Mouse (Mus musculus): Measurements from ENCODE around the gene Chn1. TPM values are rescaled to one million over a fixed set of nuclear protein-coding genes. Genes with fewer than 3 reads are reported as not detected.
A peak's percentile ranks its signal among the peaks of the same experiment; 100 is the strongest.

Gene Chn1
- polyA plus RNA-seq, 1 experiment from 2014 or later: 70.1 TPM

DNA sequence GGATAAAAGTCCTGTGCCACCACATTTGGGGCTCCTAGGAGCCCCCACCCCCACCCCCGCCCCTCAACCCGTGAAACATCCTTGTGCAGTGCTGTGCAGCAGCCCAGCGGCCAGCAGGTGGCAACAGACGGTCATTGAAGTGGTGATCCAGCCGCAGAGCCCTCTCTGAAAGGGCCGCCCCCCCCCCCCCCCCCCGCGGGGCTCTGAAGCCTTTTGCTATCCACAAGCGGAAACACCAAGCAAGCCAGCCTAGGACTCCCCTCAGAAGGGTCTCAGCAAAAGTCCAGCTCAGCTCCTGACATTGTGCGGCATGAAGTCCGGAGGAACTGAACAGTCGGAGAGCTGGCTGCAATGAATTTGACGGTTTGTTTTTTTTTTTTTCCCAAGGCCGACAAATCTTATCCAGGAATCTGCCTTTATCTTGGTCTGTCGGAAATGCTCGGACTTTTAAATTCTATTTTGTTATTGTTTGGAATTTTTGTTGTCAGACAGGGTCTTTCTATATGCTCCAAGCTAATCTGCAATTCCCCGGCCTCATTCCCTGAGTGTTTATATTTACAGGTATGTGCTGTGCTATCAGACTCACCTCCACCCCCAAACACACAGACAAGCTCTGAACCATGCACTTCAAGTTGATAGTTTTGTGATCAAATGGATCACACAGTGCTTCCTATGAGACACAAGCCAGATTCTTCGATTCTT lies 190.3 kb downstream of the Chn1 start:
- Histone ChIP-seq H3K27ac (ENCODE audit: low read depth, low read length) (no peak overlapping the region), H3K9ac (ENCODE audit: low read depth, low read length) (peak overlapping the region; percentile 54), H3K4me2 (ENCODE audit: low read length) (peak overlapping the region; percentile 79), H3K36me3 (ENCODE audit: control insufficient read depth, insufficient read depth, low read length) (no peaks in the 10 kb centered on the region), H3K4me1 (ENCODE audit: control insufficient read depth, insufficient read depth, low read depth, low read length) (no peaks in the 10 kb centered on the region), H3K27me3 (replicated peaks; ENCODE audit: control insufficient read depth, insufficient read depth, low read length) (peaks cover 3% of the 10 kb centered on the region; the same call in 1 of the 2 replicates), H3K4me3 (ENCODE audit: low read length) (peak overlapping the region; percentile 44), H3K9me3 (ENCODE audit: control insufficient read depth, low read length) (no peaks in the 10 kb centered on the region)
- 3% methylated on average over 15 of the region's 18 CpGs for WGBS
- peak; percentile 84 for ATAC-seq

DNA sequence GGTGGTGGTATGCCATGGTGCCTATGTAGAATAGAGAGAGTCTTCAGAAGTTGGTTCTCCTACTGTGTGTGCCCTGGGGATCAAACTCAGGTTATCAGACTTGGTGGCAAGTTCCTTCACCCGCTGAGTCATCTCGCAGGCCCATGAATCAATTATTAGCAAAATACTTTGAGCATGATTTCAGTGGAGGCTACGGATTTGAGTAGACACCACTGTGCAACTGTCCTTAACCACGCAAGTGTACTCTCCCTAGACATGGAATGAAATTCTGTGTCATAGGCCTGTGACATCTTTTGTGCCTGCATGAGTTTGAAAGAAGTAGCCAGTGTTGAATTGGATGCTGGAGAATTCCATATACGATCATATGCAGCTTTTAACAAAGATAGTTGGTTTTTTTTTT lies 194.4 kb downstream of the Chn1 start:
- no peak for ATAC-seq
- H3K36me3 ChIP-seq (ENCODE audit: control insufficient read depth, insufficient read depth, low read length): no peaks in the 10 kb centered on the region
- H3K4me1 ChIP-seq (ENCODE audit: control insufficient read depth, insufficient read depth, low read depth, low read length): no peaks in the 10 kb centered on the region
- no peak overlapping the region for H3K4me2 ChIP-seq (ENCODE audit: low read length)
- no peak overlapping the region for H3K4me3 ChIP-seq (ENCODE audit: low read length)
- 92% methylated on average over 5 of the region's 5 CpGs for WGBS
- H3K27ac ChIP-seq (ENCODE audit: low read depth, low read length): no peak overlapping the region
- H3K9me3 ChIP-seq (ENCODE audit: control insufficient read depth, low read length): no peaks in the 10 kb centered on the region
- peaks cover 3% of the 10 kb centered on the region; the same call in 1 of the 2 replicates for H3K27me3 ChIP-seq (replicated peaks; ENCODE audit: control insufficient read depth, insufficient read depth, low read length)
- H3K9ac ChIP-seq (ENCODE audit: low read depth, low read length): no peak overlapping the region

DNA sequence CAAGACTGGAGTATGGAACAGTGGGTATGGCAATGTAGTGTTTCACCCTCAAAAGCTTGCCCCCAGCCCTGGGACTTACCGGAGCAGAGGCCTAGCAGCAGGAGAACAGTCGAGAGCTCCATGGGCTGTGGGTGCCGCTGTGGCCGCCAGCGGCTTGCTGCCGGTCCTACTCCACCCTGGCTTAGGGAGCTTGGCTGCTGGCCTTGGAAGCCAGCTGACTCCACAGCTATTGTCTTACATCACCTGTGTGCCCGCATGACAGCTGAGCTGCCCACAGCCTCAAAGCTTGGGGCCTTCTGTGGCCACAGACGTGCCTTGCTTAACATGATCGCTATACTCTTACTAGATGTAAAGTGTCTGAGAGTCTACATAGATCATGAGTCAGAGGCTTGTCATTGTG lies 195.0 kb downstream of the Chn1 start, which contains the start of gene Chrna1:
Chrna1 (minus strand) TSS at position 173 of the 400 bp plus-strand sequence.
- H3K27ac ChIP-seq (ENCODE audit: low read depth, low read length): no peak within 1 kb of the TSS
- peaks cover 3% of the 10 kb centered on the region; the same call in 1 of the 2 replicates for H3K27me3 ChIP-seq (replicated peaks; ENCODE audit: control insufficient read depth, insufficient read depth, low read length)
- ATAC-seq: no peak
- H3K4me3 ChIP-seq (ENCODE audit: low read length): no peak within 1 kb of the TSS
- no peak within 1 kb of the TSS for H3K9ac ChIP-seq (ENCODE audit: low read depth, low read length)
- 91% methylated on average over 9 of the region's 9 CpGs for WGBS
- no peak within 1 kb of the TSS for H3K4me2 ChIP-seq (ENCODE audit: low read length)
- H3K36me3 ChIP-seq (ENCODE audit: control insufficient read depth, insufficient read depth, low read length): no peaks in the 10 kb centered on the region
- no peaks in the 10 kb centered on the region for H3K4me1 ChIP-seq (ENCODE audit: control insufficient read depth, insufficient read depth, low read depth, low read length)
- H3K9me3 ChIP-seq (ENCODE audit: control insufficient read depth, low read length): no peaks in the 10 kb centered on the region

DNA sequence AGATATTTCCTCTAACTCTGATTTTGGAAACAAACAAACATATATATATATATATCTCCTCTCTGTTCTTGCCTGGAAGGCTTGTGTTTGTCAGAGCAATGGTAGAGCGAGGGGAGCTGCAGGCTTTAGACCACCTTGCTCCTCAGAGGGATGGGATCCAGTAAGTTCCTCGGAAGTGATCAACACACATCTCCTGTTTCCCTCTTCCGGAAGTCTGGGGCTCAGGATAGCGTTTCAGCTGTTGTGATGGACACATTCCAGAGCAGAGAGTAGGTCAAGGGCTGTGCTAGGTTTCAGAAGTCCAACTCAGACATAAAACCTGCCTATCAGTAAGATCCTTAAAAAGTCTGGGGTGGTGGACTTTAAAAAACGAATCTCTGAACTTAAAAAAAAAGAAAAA lies 196.0 kb downstream of the Chn1 start:
- Histone ChIP-seq H3K4me1 (ENCODE audit: control insufficient read depth, insufficient read depth, low read depth, low read length) (no peaks in the 10 kb centered on the region), H3K9ac (ENCODE audit: low read depth, low read length) (no peak overlapping the region), H3K9me3 (ENCODE audit: control insufficient read depth, low read length) (no peaks in the 10 kb centered on the region), H3K4me3 (ENCODE audit: low read length) (no peak overlapping the region), H3K4me2 (ENCODE audit: low read length) (no peak overlapping the region), H3K27ac (ENCODE audit: low read depth, low read length) (no peak overlapping the region), H3K36me3 (ENCODE audit: control insufficient read depth, insufficient read depth, low read length) (no peaks in the 10 kb centered on the region), H3K27me3 (replicated peaks; ENCODE audit: control insufficient read depth, insufficient read depth, low read length) (peaks cover 3% of the 10 kb centered on the region; the same call in 1 of the 2 replicates)
- no peak for ATAC-seq
- 71% methylated on average over 5 of the region's 5 CpGs for WGBS

DNA sequence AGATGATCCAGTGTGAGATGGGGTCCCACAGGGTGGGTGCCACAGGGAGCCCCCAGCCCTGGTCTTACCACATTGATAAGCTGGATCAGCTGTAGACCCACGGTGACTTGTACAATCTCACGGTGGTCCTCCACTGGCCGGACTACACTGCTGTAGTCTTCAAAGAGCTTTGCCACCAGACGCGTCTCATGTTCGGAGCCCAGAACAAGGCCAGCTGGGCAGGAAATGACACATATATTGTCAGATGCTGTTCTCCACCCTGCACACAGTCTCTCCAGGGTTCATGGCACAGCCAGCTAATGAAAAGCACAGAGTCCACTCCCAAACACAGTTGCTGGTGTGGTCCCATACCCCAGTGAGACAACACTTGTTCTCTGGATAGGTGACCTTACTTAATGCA lies 200.7 kb downstream of the Chn1 start:
- H3K27ac ChIP-seq (ENCODE audit: low read depth, low read length): no peak overlapping the region
- no peaks in the 10 kb centered on the region for H3K36me3 ChIP-seq (ENCODE audit: control insufficient read depth, insufficient read depth, low read length)
- H3K9me3 ChIP-seq (ENCODE audit: control insufficient read depth, low read length): no peaks in the 10 kb centered on the region
- H3K9ac ChIP-seq (ENCODE audit: low read depth, low read length): no peak overlapping the region
- H3K4me1 ChIP-seq (ENCODE audit: control insufficient read depth, insufficient read depth, low read depth, low read length): peaks cover 2% of the 10 kb centered on the region; the same call in 1 of the 2 replicates
- H3K27me3 ChIP-seq (replicated peaks; ENCODE audit: control insufficient read depth, insufficient read depth, low read length): no peaks in the 10 kb centered on the region
- no peak overlapping the region for H3K4me2 ChIP-seq (ENCODE audit: low read length)
- ATAC-seq: no peak
- no peak overlapping the region for H3K4me3 ChIP-seq (ENCODE audit: low read length)
- WGBS: 90% methylated on average over 6 of the region's 6 CpGs

DNA sequence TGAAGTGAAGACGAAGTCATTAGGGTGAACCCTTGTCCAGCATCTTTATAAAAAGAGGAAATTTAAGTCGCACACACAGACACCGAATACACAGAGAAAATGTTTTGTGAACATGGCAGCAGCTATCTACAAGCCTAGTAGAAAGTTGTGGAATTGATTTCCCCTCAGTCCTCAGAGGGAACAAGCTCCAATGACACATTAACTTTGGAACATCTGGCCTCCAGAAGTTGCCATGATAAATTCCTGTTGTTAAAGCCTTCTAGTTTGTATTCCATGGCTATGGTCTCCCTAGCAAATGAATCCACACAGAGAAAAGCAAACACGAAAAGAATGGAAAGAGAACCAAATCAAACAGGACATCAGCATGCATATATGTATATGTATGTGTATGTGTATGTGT lies 201.6 kb downstream of the Chn1 start:
- H3K9me3 ChIP-seq (ENCODE audit: control insufficient read depth, low read length): no peaks in the 10 kb centered on the region
- no peak overlapping the region for H3K4me2 ChIP-seq (ENCODE audit: low read length)
- H3K27ac ChIP-seq (ENCODE audit: low read depth, low read length): no peak overlapping the region; the same call in 1 of the 2 replicates
- no peaks in the 10 kb centered on the region for H3K27me3 ChIP-seq (replicated peaks; ENCODE audit: control insufficient read depth, insufficient read depth, low read length)
- no peak overlapping the region for H3K9ac ChIP-seq (ENCODE audit: low read depth, low read length)
- peaks cover 2% of the 10 kb centered on the region; the same call in 1 of the 2 replicates for H3K4me1 ChIP-seq (ENCODE audit: control insufficient read depth, insufficient read depth, low read depth, low read length)
- H3K36me3 ChIP-seq (ENCODE audit: control insufficient read depth, insufficient read depth, low read length): no peaks in the 10 kb centered on the region
- 88% methylated on average over 4 of the region's 4 CpGs for WGBS
- H3K4me3 ChIP-seq (ENCODE audit: low read length): no peak overlapping the region
- ATAC-seq: no peak

DNA sequence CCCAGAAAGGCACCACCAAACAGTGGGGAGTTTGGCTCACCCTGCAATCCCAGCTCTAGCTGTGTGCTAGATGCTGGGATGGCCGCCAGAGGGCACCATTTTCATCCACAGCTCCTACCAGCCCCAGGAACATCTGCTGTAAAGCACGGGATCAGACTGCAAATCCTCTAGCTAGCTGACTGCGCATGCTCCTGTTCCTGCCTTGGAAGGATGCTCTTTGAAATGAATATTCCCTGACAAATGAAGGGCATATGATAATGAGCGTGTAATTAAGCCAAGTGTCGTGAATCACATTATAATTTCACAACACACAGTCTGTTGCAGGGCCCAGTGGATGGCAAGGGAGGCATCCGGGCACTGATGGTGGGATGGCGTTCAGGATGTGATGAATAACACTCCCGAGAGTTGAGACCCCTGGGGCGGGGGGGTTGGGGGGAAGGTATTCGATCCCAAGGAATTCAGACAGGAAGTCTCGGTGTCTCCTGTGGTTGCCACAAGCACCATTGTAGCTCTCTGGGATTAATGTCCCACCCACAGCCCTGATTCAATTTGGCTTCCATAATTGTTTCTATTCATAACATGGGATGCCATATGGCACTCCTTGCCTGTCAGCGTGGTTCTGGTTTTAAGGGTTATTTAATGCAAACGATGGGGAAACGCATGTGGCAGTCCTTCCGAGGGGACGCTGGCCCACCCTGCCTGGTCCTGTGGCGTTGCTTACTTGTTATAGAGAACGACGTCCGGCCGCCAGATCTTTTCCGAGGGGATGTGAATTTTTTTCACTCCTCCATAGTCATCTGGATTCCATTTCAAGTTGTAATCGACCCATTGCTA lies 202.4 kb downstream of the Chn1 start:
- Histone ChIP-seq H3K4me1 (ENCODE audit: control insufficient read depth, insufficient read depth, low read depth, low read length) (peaks cover 2% of the 10 kb centered on the region; the same call in 1 of the 2 replicates), H3K27ac (ENCODE audit: low read depth, low read length) (peak overlapping the region; percentile 30), H3K36me3 (ENCODE audit: control insufficient read depth, insufficient read depth, low read length) (no peaks in the 10 kb centered on the region), H3K9ac (ENCODE audit: low read depth, low read length) (peak overlapping the region; percentile 28), H3K4me2 (ENCODE audit: low read length) (peak overlapping the region; percentile 53), H3K27me3 (replicated peaks; ENCODE audit: control insufficient read depth, insufficient read depth, low read length) (no peaks in the 10 kb centered on the region), H3K4me3 (ENCODE audit: low read length) (peak overlapping the region; percentile 28), H3K9me3 (ENCODE audit: control insufficient read depth, low read length) (no peaks in the 10 kb centered on the region)
- peak; percentile 96 for ATAC-seq
- WGBS: 14% methylated on average over 23 of the region's 23 CpGs

DNA sequence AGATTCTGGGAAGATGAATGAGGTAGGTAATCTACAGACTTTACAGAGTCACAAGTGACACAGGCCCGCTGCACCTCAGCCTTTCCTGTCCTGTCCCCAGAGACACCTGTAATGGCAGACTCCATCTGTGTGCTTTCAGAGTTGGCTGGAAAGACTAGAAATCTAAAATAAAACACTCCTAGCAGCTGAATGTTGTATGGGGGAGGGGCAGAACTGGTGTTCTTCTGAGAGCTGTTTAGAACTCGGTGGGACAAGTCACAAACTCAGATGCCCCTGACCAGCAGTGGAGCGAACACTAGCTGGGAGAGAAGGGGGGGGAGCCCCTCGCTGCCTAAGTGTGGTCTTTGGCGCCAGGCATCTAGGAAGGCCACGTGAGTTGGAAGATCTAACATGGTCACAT lies 203.2 kb downstream of the Chn1 start:
- 67% methylated on average over 6 of the region's 6 CpGs for WGBS
- no peak for ATAC-seq

DNA sequence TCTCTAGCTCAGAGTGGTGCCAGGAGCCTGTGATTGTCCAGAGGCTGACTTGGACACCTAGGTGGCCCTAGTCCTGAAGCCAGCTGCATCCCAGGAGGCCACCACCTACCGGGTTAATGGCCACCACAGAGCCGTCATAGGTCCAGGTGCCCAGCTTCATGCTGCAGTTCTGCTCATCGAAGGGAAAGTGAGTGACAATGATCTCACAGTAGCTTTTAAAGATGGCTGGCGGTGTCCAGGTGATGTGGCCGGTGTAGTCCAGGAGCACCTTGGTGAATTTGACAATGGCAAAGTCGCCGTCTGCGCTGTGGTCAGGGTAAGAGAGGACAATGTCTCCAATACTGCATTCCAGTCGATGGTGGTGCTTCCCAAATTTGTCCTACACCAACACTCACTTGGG lies 203.8 kb downstream of the Chn1 start:
- no peak overlapping the region for H3K4me2 ChIP-seq (ENCODE audit: low read length)

More for the DNA sequence above, 203.2 kb downstream of the Chn1 start:
- Histone ChIP-seq H3K9ac (ENCODE audit: low read depth, low read length) (no peak overlapping the region), H3K27ac (ENCODE audit: low read depth, low read length) (no peak overlapping the region), H3K4me1 (ENCODE audit: control insufficient read depth, insufficient read depth, low read depth, low read length) (peaks cover 2% of the 10 kb centered on the region; the same call in 1 of the 2 replicates), H3K36me3 (ENCODE audit: control insufficient read depth, insufficient read depth, low read length) (no peaks in the 10 kb centered on the region), H3K9me3 (ENCODE audit: control insufficient read depth, low read length) (no peaks in the 10 kb centered on the region), H3K4me3 (ENCODE audit: low read length) (no peak overlapping the region), H3K27me3 (replicated peaks; ENCODE audit: control insufficient read depth, insufficient read depth, low read length) (no peaks in the 10 kb centered on the region), H3K4me2 (ENCODE audit: low read length) (no peak overlapping the region)

More for the DNA sequence above, 203.8 kb downstream of the Chn1 start:
- 92% methylated on average over 9 of the region's 9 CpGs for WGBS
- Histone ChIP-seq H3K4me1 (ENCODE audit: control insufficient read depth, insufficient read depth, low read depth, low read length) (peaks cover 2% of the 10 kb centered on the region; the same call in 1 of the 2 replicates), H3K27me3 (replicated peaks; ENCODE audit: control insufficient read depth, insufficient read depth, low read length) (no peaks in the 10 kb centered on the region), H3K9me3 (ENCODE audit: control insufficient read depth, low read length) (no peaks in the 10 kb centered on the region), H3K4me3 (ENCODE audit: low read length) (no peak overlapping the region), H3K9ac (ENCODE audit: low read depth, low read length) (no peak overlapping the region), H3K27ac (ENCODE audit: low read depth, low read length) (no peak overlapping the region), H3K36me3 (ENCODE audit: control insufficient read depth, insufficient read depth, low read length) (no peaks in the 10 kb centered on the region)
- ATAC-seq: no peak
